Mouse (Mus musculus): ENCODE measurements around the gene Fes. TPM values are rescaled to one million over a fixed set of nuclear protein-coding genes. Genes with fewer than 3 reads are reported as not detected.

Fes gene
- total and polyA plus RNA-seq, 3 experiments = 2.7 to 6.6 TPM; not detected in 1

- no peaks in the 10 kb centered on the region for H3K27me3 ChIP-seq (ENCODE audit: control insufficient read depth in 1 of 2, insufficient read depth in 2 of 2, low read length in 2 of 2)
- H3K4me1 ChIP-seq (ENCODE audit: control insufficient read depth in 1 of 2, insufficient read depth in 2 of 2, low read length in 2 of 2) = peaks cover 0 to 5% of the 10 kb centered on the region in 2 experiments; a peak in 1 of 4 replicates
- DNase-seq (ENCODE audit: low read depth, low spot score) = no peak
- no peaks in the 10 kb centered on the region for H3K79me2 ChIP-seq (ENCODE audit: control insufficient read depth, insufficient read depth, low read length, poor library complexity)
- no peak overlapping the region for H3K27ac ChIP-seq (ENCODE audit: control insufficient read depth, low read depth, low read length)
- H3K36me3 ChIP-seq (ENCODE audit: control insufficient read depth in 1 of 2, insufficient read depth in 2 of 2, low read length in 2 of 2) = no peaks in the 10 kb centered on the region; a peak in 1 of 4 replicates
- TF ChIP-seq HCFC1 (IDR thresholded peaks at IDR 0.05; ENCODE audit: low read depth, low read length) (no peak), ELF1 (IDR thresholded peaks at IDR 0.05; ENCODE audit: low read depth, low read length) (no peak), E2F4 (IDR thresholded peaks at IDR 0.05; ENCODE audit: borderline replicate concordance, low read depth, low read length) (no peak), ZMIZ1 (IDR thresholded peaks at IDR 0.05; ENCODE audit: low read depth, low read length) (no peak), CHD2 (IDR thresholded peaks at IDR 0.05; ENCODE audit: low read length) (no peak), TCF12 (IDR thresholded peaks at IDR 0.05; ENCODE audit: low read depth, low read length) (no peak), GATA1 (IDR thresholded peaks at IDR 0.05; ENCODE audit: low read depth, low read length) (no peak), POLR2A (IDR thresholded peaks at IDR 0.05; ENCODE audit: control insufficient read depth in 1 of 2, insufficient read depth in 1 of 2, low read depth in 1 of 2, low read length in 2 of 2, poor library complexity in 1 of 2) (no peak), POLR2AphosphoS5 (IDR thresholded peaks at IDR 0.05; ENCODE audit: borderline replicate concordance, low read depth, low read length) (no peak), GABPA (IDR thresholded peaks at IDR 0.05; ENCODE audit: low read depth, low read length) (no peak), KAT2A (conservative IDR thresholded peaks at IDR 0.05; ENCODE audit: low read depth, low read length) (no peak), RAD21 (IDR thresholded peaks at IDR 0.05; ENCODE audit: low read depth, low read length) (no peak), CHD1 (IDR thresholded peaks at IDR 0.05; ENCODE audit: low read depth, low read length) (no peak), TAL1 (IDR thresholded peaks at IDR 0.05; ENCODE audit: low read length) (no peak), RCOR1 (IDR thresholded peaks at IDR 0.05; ENCODE audit: low read depth, low read length) (no peak), MAX (IDR thresholded peaks at IDR 0.05; ENCODE audit: low read length) (no peak), MAZ (IDR thresholded peaks at IDR 0.05; ENCODE audit: low read depth, low read length) (no peak)
- H3K9ac ChIP-seq (ENCODE audit: control insufficient read depth, low read depth, low read length, poor library complexity, severe bottlenecking) = no peak overlapping the region
- H3K4me3 ChIP-seq (ENCODE audit: control insufficient read depth in 1 of 2, insufficient read depth in 1 of 2, low read depth in 2 of 2, low read length in 2 of 2) = no peak overlapping the region
- H3K9me3 ChIP-seq (replicated peaks; ENCODE audit: insufficient read depth, low read length) = no peaks in the 10 kb centered on the region
Observed at GRCm38 (mm10) chr7:80427730-80428129, 40.0 kb upstream of the Fes start.

- peak overlapping the region; percentile 22; the same call in 1 of the 2 replicates for H3K9ac ChIP-seq (ENCODE audit: control insufficient read depth, low read depth, low read length, poor library complexity, severe bottlenecking)
- H3K79me2 ChIP-seq (ENCODE audit: control insufficient read depth, insufficient read depth, low read length, poor library complexity) = no peaks in the 10 kb centered on the region
- no peaks in the 10 kb centered on the region; a peak in 1 of 4 replicates for H3K36me3 ChIP-seq (ENCODE audit: control insufficient read depth in 1 of 2, insufficient read depth in 2 of 2, low read length in 2 of 2)
- no peaks in the 10 kb centered on the region for H3K27me3 ChIP-seq (ENCODE audit: control insufficient read depth in 1 of 2, insufficient read depth in 2 of 2, low read length in 2 of 2)
- no peak overlapping the region for H3K4me3 ChIP-seq (ENCODE audit: control insufficient read depth in 1 of 2, insufficient read depth in 1 of 2, low read depth in 2 of 2, low read length in 2 of 2)
- peak; percentile 56 for DNase-seq (ENCODE audit: low read depth, low spot score)
- H3K4me1 ChIP-seq (ENCODE audit: control insufficient read depth in 1 of 2, insufficient read depth in 2 of 2, low read length in 2 of 2) = peaks cover 0 to 13% of the 10 kb centered on the region in 2 experiments; a peak in 2 of 4 replicates
- peak overlapping the region; percentile 27; the same call in 1 of the 2 replicates for H3K27ac ChIP-seq (ENCODE audit: control insufficient read depth, low read depth, low read length)
- TF ChIP-seq TCF12 (IDR thresholded peaks at IDR 0.05; ENCODE audit: low read depth, low read length) (no peak), MAFK (IDR thresholded peaks at IDR 0.05; ENCODE audit: borderline replicate concordance, low read depth, low read length) (no peak), ETS1 (IDR thresholded peaks at IDR 0.05; ENCODE audit: low read depth, low read length) (no peak), ZMIZ1 (IDR thresholded peaks at IDR 0.05; ENCODE audit: low read depth, low read length) (no peak), POLR2AphosphoS5 (IDR thresholded peaks at IDR 0.05; ENCODE audit: borderline replicate concordance, low read depth, low read length) (no peak), ZNF384 (IDR thresholded peaks at IDR 0.05; ENCODE audit: low read depth, low read length) (no peak), RAD21 (IDR thresholded peaks at IDR 0.05; ENCODE audit: low read depth, low read length) (no peak), MYC (IDR thresholded peaks at IDR 0.05; ENCODE audit: low read depth, low read length) (no peak), SIN3A (IDR thresholded peaks at IDR 0.05; ENCODE audit: low read length) (0 out of 2 replicates have a peak, but pooled peaks have one; percentile 30), USF1 (IDR thresholded peaks at IDR 0.05; ENCODE audit: low read depth, low read length) (peak; percentile 67), BHLHE40 (IDR thresholded peaks at IDR 0.05; ENCODE audit: borderline replicate concordance, low read depth, low read length) (peak; percentile 28; the same call in 1 of the 2 replicates), MXI1 (IDR thresholded peaks at IDR 0.05; ENCODE audit: low read depth, low read length) (peak; percentile 74), UBTF (IDR thresholded peaks at IDR 0.05; ENCODE audit: borderline replicate concordance, insufficient read depth, low read depth, low read length) (no peak), USF2 (IDR thresholded peaks at IDR 0.05; ENCODE audit: borderline replicate concordance in 1 of 2, insufficient read depth in 1 of 2, low read depth in 1 of 2, low read length in 2 of 2) (no peak), MAX (IDR thresholded peaks at IDR 0.05; ENCODE audit: low read length) (peak; percentile 77)
- no peaks in the 10 kb centered on the region for H3K9me3 ChIP-seq (replicated peaks; ENCODE audit: insufficient read depth, low read length)
Observed at GRCm38 (mm10) chr7:80426363-80426762, 38.6 kb upstream of the Fes start.

All from MEL (cell line).